Mouse (Mus musculus) CD4-positive, CD25-positive, alpha-beta regulatory T cell, adult 4 months (primary cell): ENCODE results near the gene Gjb5. TPM values are rescaled to one million over a fixed set of nuclear protein-coding genes. Genes with fewer than 3 reads are reported as not detected.

Experiments
- polyA plus RNA-seq, 2 experiments: library from polyadenylated mRNA; unstranded; fragments of 100-300 nt; shearing (Covaris generic); gene quantifications; one replicate each; pipeline ENCODE4 v1.2.1; 2017

Gjb5 gene
- polyA plus RNA-seq, 2 experiments from 2014 or later: not detected

Other genes with a start within 250 kb of the Gjb5 start
- 10 to 100 TPM; 26.8 to 29.8 TPM for gene Tmem35b, start 234.5 kb downstream of the Gjb5 start, polyA plus RNA-seq
- gene Dlgap3, start 189.0 kb downstream of the Gjb5 start, polyA plus RNA-seq: not detected
- 10 to 100 TPM; 37.5 to 54.9 TPM for gene Smim12, start 114.4 kb downstream of the Gjb5 start, polyA plus RNA-seq
- gene Gja4, start 44.1 kb downstream of the Gjb5 start, polyA plus RNA-seq: not detected
- under 1 TPM in 1 of 2 experiments, not detected in 1; 0.32 TPM for gene Gjb3, start 27.3 kb downstream of the Gjb5 start, polyA plus RNA-seq
- not detected for gene Gjb4, start 4.1 kb downstream of the Gjb5 start, polyA plus RNA-seq